Mouse (Mus musculus): Measurements from ENCODE around the gene Trim31.

DNA sequence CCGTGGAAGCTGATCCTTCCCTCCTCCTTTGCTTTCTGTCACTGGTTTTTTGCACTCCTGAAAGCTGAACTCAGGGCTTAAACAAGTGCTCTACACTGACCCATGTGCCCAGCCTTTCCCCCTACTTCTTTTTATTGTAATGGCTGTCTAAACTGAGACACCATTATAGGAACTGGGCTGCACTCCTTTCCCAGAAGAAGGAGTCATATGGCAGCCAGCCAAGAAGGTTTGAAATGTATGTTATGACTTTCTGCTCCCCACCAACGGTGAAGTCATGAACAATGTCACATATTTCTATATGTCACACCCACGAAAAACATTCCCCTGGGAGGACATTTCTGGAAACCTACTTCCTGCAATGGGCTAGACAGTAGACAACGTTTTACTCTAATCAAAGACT is 23.3 kb upstream of the Trim31 start:
- no peak for TF ChIP-seq MAFK (IDR thresholded peaks at IDR 0.05; ENCODE audit: borderline replicate concordance, low read depth, low read length)
- no peak for TF ChIP-seq POLR2A (IDR thresholded peaks at IDR 0.05; ENCODE audit: control insufficient read depth in 1 of 2, insufficient read depth in 1 of 2, low read depth in 1 of 2, low read length in 2 of 2, poor library complexity in 1 of 2)
- TF ChIP-seq ZNF384 (IDR thresholded peaks at IDR 0.05; ENCODE audit: low read depth, low read length): no peak
- no peak for TF ChIP-seq SMC3 (IDR thresholded peaks at IDR 0.05; ENCODE audit: low read depth, low read length)

All from MEL (cell line).